Mouse (Mus musculus): ENCODE results near the gene Pnmal1. TPM values are rescaled to one million over a fixed set of nuclear protein-coding genes. Genes with fewer than 3 reads are reported as not detected.

Pnmal1 gene
- polyA plus RNA-seq (2014; fragmentation: Illumina TruSeq; extraction: RNeasy Lipid Tissue Mini Kit (QIAGEN cat#74804); ENCODE audit: insufficient read depth, low read depth, low replicate concordance) = not detected

GRCm38 (mm10) chr7:16959539-16960187 lies at the start of gene Pnmal1:
Pnmal1 (plus strand) TSS chr7:16959679.

DNA sequence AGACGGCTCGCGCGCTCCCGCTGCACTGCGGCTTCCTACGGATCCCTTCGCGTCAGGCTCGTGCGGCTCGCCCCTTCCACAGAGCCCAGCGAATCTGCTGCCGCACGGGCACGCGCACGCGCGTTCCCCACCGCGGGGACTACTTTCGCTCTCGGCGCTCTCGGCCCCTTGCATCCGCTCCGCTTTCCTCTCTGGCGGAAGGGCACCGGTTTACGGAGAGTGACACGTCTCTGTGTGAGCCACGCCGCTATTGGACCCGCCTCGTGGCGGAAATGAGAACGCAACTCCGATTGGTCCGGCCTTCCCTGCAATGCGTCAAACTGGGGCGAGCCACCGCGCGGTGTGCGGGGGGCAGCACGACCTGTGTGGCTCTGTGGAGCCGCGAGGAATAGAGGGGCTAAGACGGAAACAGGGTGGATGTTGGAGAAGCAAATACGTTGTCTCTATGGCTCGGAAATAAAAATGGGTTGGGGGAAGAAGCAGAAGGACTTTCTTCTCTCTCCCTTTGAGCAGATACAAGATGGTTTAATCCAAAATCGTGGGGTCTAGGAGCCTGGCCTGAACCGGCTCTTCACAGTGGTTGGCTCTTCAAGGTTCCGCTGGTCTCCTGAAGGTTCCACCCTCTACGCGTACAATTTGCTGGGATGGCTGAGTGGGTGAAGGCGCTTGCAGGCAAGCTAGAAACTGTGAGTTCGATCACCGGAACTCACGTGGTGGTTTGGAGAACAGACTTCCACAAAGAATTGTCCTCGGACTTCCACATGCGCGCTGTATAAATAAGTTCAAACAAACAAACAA lies 35.2 kb upstream of the Pnmal1 start, which contains the start of gene Calm3:
Calm3 (minus strand) TSS at position 78 of the 798 bp plus-strand sequence.

GRCm38 (mm10) chr7:16944061-16944807 lies 15.2 kb upstream of the Pnmal1 start, which contains the start of gene Pnmal2:
Pnmal2 (plus strand) TSS chr7:16944682.

DNA sequence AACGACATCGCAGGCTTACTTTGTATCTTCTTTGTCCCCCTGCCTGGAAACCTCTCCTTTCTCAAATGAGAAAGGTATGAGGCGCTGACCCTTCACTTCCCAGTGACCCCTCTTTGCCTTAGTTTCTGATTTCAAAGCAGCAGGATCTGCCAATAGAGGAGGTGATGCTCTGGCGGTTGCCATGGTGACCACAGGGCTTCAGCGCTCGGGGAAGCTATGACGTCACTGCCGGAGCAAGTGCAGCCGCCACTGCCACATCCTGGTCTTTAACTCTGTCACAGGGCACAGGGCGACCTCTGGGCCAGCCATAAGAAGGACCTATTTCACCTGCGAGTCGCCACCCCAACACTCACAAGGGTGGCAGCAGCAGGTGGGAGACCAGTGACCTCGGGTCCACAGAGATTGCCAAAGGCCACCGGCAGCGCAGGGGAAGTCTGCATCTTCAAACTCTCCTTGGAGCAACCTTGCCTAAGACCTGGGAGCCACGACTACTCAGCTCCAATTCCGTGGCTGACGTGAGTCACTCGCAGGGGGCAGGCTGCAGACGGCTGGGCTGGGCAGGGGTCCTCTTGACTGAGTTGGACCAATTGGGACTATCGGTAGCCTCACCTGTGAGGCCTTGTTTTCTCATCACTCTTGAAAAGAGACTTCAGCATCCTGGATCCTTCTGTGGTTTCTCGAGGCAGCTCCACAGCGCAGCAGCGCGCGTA lies 23.5 kb downstream of the Pnmal1 start, which contains the start of gene Gm42372:
Gm42372 (plus strand) TSS at position 228 of the 710 bp plus-strand sequence.

DNA sequence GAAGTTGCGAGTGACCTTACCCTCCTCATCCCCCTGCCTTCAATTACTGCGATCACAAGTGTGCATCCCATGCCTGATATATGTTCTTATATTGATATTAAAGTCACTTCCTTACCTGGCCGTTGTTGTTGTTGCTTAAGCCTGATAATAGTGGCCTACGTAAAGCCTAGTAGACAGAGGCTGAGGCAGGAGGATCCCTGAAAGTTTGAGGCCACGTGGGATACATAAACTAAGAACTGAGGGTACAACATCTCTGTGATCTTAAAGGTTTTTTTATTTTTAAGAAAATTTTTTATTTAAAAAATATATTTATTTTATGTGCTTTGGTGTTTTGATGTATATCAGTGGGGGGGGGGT lies 33.0 kb downstream of the Pnmal1 start, which contains the start of gene Ccdc8:
Ccdc8 (plus strand) TSS at position 258 of the 357 bp plus-strand sequence.

Other genes with a start within 250 kb of the Pnmal1 start
- not detected for gene Ceacam9, start 237.8 kb upstream of the Pnmal1 start, polyA plus RNA-seq (2014; fragmentation: Illumina TruSeq; extraction: RNeasy Lipid Tissue Mini Kit (QIAGEN cat#74804); ENCODE audit: insufficient read depth, low read depth, low replicate concordance)
- 163 TPM for gene Ap2s1, start 221.3 kb upstream of the Pnmal1 start, polyA plus RNA-seq (2014; fragmentation: Illumina TruSeq; extraction: RNeasy Lipid Tissue Mini Kit (QIAGEN cat#74804); ENCODE audit: insufficient read depth, low read depth, low replicate concordance)
- gene Slc1a5, start 178.3 kb upstream of the Pnmal1 start, polyA plus RNA-seq (2014; fragmentation: Illumina TruSeq; extraction: RNeasy Lipid Tissue Mini Kit (QIAGEN cat#74804); ENCODE audit: insufficient read depth, low read depth, low replicate concordance) = 68.9 TPM
- gene Strn4, start 143.8 kb upstream of the Pnmal1 start, polyA plus RNA-seq (2014; fragmentation: Illumina TruSeq; extraction: RNeasy Lipid Tissue Mini Kit (QIAGEN cat#74804); ENCODE audit: insufficient read depth, low read depth, low replicate concordance) = 33.9 TPM
- gene Fkrp, start 142.9 kb upstream of the Pnmal1 start, polyA plus RNA-seq (2014; fragmentation: Illumina TruSeq; extraction: RNeasy Lipid Tissue Mini Kit (QIAGEN cat#74804); ENCODE audit: insufficient read depth, low read depth, low replicate concordance) = 11.8 TPM
- gene Prkd2, start 116.8 kb upstream of the Pnmal1 start, polyA plus RNA-seq (2014; fragmentation: Illumina TruSeq; extraction: RNeasy Lipid Tissue Mini Kit (QIAGEN cat#74804); ENCODE audit: insufficient read depth, low read depth, low replicate concordance) = 32.2 TPM
- gene Dact3, start 84.4 kb upstream of the Pnmal1 start, polyA plus RNA-seq (2014; fragmentation: Illumina TruSeq; extraction: RNeasy Lipid Tissue Mini Kit (QIAGEN cat#74804); ENCODE audit: insufficient read depth, low read depth, low replicate concordance) = 7.2 TPM
- gene Gng8, start 67.9 kb upstream of the Pnmal1 start, polyA plus RNA-seq (2014; fragmentation: Illumina TruSeq; extraction: RNeasy Lipid Tissue Mini Kit (QIAGEN cat#74804); ENCODE audit: insufficient read depth, low read depth, low replicate concordance) = 7.3 TPM
- gene Ptgir, start 53.2 kb upstream of the Pnmal1 start, polyA plus RNA-seq (2014; fragmentation: Illumina TruSeq; extraction: RNeasy Lipid Tissue Mini Kit (QIAGEN cat#74804); ENCODE audit: insufficient read depth, low read depth, low replicate concordance) = 2.2 TPM
- 135 TPM for gene Calm3, start 35.6 kb upstream of the Pnmal1 start, polyA plus RNA-seq (2014; fragmentation: Illumina TruSeq; extraction: RNeasy Lipid Tissue Mini Kit (QIAGEN cat#74804); ENCODE audit: insufficient read depth, low read depth, low replicate concordance)
- 1.5 TPM for gene Pnmal2, start 15.0 kb upstream of the Pnmal1 start, polyA plus RNA-seq (2014; fragmentation: Illumina TruSeq; extraction: RNeasy Lipid Tissue Mini Kit (QIAGEN cat#74804); ENCODE audit: insufficient read depth, low read depth, low replicate concordance)
- not detected for gene Gm42372, start 23.4 kb downstream of the Pnmal1 start, polyA plus RNA-seq (2014; fragmentation: Illumina TruSeq; extraction: RNeasy Lipid Tissue Mini Kit (QIAGEN cat#74804); ENCODE audit: insufficient read depth, low read depth, low replicate concordance)
- 3.4 TPM for gene Ccdc8, start 33.0 kb downstream of the Pnmal1 start, polyA plus RNA-seq (2014; fragmentation: Illumina TruSeq; extraction: RNeasy Lipid Tissue Mini Kit (QIAGEN cat#74804); ENCODE audit: insufficient read depth, low read depth, low replicate concordance)
- 51.7 TPM for gene Ppp5c, start 68.2 kb downstream of the Pnmal1 start, polyA plus RNA-seq (2014; fragmentation: Illumina TruSeq; extraction: RNeasy Lipid Tissue Mini Kit (QIAGEN cat#74804); ENCODE audit: insufficient read depth, low read depth, low replicate concordance)
- gene Hif3a, start 102.7 kb downstream of the Pnmal1 start, polyA plus RNA-seq (2014; fragmentation: Illumina TruSeq; extraction: RNeasy Lipid Tissue Mini Kit (QIAGEN cat#74804); ENCODE audit: insufficient read depth, low read depth, low replicate concordance) = 0.50 TPM
- gene Psg16, start 114.4 kb downstream of the Pnmal1 start, polyA plus RNA-seq (2014; fragmentation: Illumina TruSeq; extraction: RNeasy Lipid Tissue Mini Kit (QIAGEN cat#74804); ENCODE audit: insufficient read depth, low read depth, low replicate concordance) = not detected
- not detected for gene Ceacam3, start 190.6 kb downstream of the Pnmal1 start, polyA plus RNA-seq (2014; fragmentation: Illumina TruSeq; extraction: RNeasy Lipid Tissue Mini Kit (QIAGEN cat#74804); ENCODE audit: insufficient read depth, low read depth, low replicate concordance)
- gene Psg29, start 243.8 kb downstream of the Pnmal1 start, polyA plus RNA-seq (2014; fragmentation: Illumina TruSeq; extraction: RNeasy Lipid Tissue Mini Kit (QIAGEN cat#74804); ENCODE audit: insufficient read depth, low read depth, low replicate concordance) = not detected